Mouse (Mus musculus) stomach, postnatal 0 days (tissue): ENCODE data around the gene Egln3.

ENCODE experiments used
- CTCF ChIP-seq: IDR thresholded peaks from 2 replicates; pipeline ENCODE4 v1.5.1; 2016; ENCODE audit warnings: antibody characterized with exemption, low read depth, mild to moderate bottlenecking, moderate library complexity
- EP300 ChIP-seq: optimal IDR thresholded peaks from 2 replicates; pipeline ENCODE3; 2016; ENCODE audit warnings: antibody characterized with exemption

GRCm38 (mm10) chr12:54253449-54253848 is 49.8 kb upstream of the Egln3 start:
- no peak for TF ChIP-seq CTCF
- no peak for TF ChIP-seq EP300
